ENCODE assay signal across 9 mouse cellular contexts in genomic region chr6:86471317-86471716, GRCm38 (mm10). TPM values are rescaled to one million over a fixed set of nuclear protein-coding genes. Genes with fewer than 3 reads are reported as not detected.
A peak's percentile ranks its signal among the peaks of the same experiment; 100 is the strongest.
DNase-seq lines count a peak whose midpoint lies in the region; ATAC-seq and TF ChIP-seq lines count a peak whose summit lies in the region.
"Had no signal": no experiment of that assay in that cellular context is flagged by ENCODE, and none has a peak within 500 bp of the region (broad histone marks: within the 10 kb centered on the region; RNA-seq: fewer than 3 reads in every experiment).

No protein-coding gene starts in this region.

- no peaks in the 10 kb centered on the region for H3K9me3 ChIP-seq in heart, embryonic 12.5 days (replicated peaks)
- H3K9me3 ChIP-seq in hindbrain, embryonic 11.5 days (ENCODE audit: control insufficient read depth, low read length) = no peaks in the 10 kb centered on the region
- H3K9me3 ChIP-seq in midbrain, embryonic 10.5 days (replicated peaks) = no peaks in the 10 kb centered on the region

- H3K9ac ChIP-seq in heart, embryonic 12.5 days = no peak overlapping the region; the same call in 1 of the 2 replicates
- H3K9ac ChIP-seq in hindbrain, embryonic 11.5 days (ENCODE audit: low read depth, low read length) = no peak overlapping the region; the same call in 1 of the 2 replicates

- TF ChIP-seq POLR2A in bone marrow macrophage, adult 2 months (IDR thresholded peaks at IDR 0.05; ENCODE audit: borderline replicate concordance, low read depth, low read length) = no peak

- H3K36me3 ChIP-seq in heart, embryonic 12.5 days = peaks cover 16% of the 10 kb centered on the region
- peaks cover 3% of the 10 kb centered on the region; the same call in 1 of the 2 replicates for H3K36me3 ChIP-seq in hindbrain, embryonic 11.5 days (ENCODE audit: control insufficient read depth, insufficient read depth, low read length)
- H3K36me3 ChIP-seq in midbrain, embryonic 10.5 days = peaks cover 42% of the 10 kb centered on the region

- DNase-seq in heart, postnatal 14 days = no peak
- no peak for DNase-seq in hindbrain, embryonic 11.5 days (ENCODE audit: low spot score)
- DNase-seq in midbrain, embryonic 10.5 days (ENCODE audit: low spot score) = no peak
- no peak for DNase-seq in c-Kit-positive CD71-positive TER-119-positive erythroid progenitor cells, embryonic 14.5 days (ENCODE audit: low spot score)
- DNase-seq in frontal cortex, postnatal 10 days (ENCODE audit: low spot score in 2 of 2) = no peak
- DNase-seq in adipocyte (ENCODE audit: low spot score) = no peak

- TF ChIP-seq CTCF in bone marrow macrophage, adult 2 months (IDR thresholded peaks at IDR 0.05; ENCODE audit: low read depth, low read length) = no peak

- H3K27ac ChIP-seq in heart, embryonic 12.5 days (ENCODE audit: poor library complexity, severe bottlenecking) = peak overlapping the region; percentile 81
- H3K27ac ChIP-seq in bone marrow macrophage, adult 2 months (ENCODE audit: insufficient read depth, low read depth, low read length) = peak overlapping the region; percentile 77
- H3K27ac ChIP-seq in hindbrain, embryonic 11.5 days (ENCODE audit: low read depth, low read length) = no peak overlapping the region; the same call in 1 of the 2 replicates
- peak overlapping the region; percentile 93 for H3K27ac ChIP-seq in midbrain, embryonic 10.5 days (replicated peaks)

- H3K4me2 ChIP-seq in heart, embryonic 12.5 days = peak overlapping the region; percentile 62
- peak overlapping the region; percentile 68; the same call in 1 of the 2 replicates for H3K4me2 ChIP-seq in hindbrain, embryonic 11.5 days (replicated peaks; ENCODE audit: low read depth, low read length)

- H3K4me3 ChIP-seq in heart, embryonic 12.5 days = no peak overlapping the region
- H3K4me3 ChIP-seq in bone marrow macrophage, adult 2 months (ENCODE audit: insufficient read depth, low read length) = peak overlapping the region; percentile 62; the same call in 1 of the 2 replicates
- peak overlapping the region; percentile 34; the same call in 1 of the 2 replicates for H3K4me3 ChIP-seq in hindbrain, embryonic 11.5 days (ENCODE audit: low read depth, low read length)
- H3K4me3 ChIP-seq in midbrain, embryonic 10.5 days = peak overlapping the region; percentile 52

- intact Hi-C loops in heart, postnatal 14 days (cut with DNase I) = loop anchor here (5.0 kb wide), 1 partner anchor 196 kb away; the partner anchor contains the start of gene Mxd1

- peaks cover 29% of the 10 kb centered on the region for H3K4me1 ChIP-seq in heart, embryonic 12.5 days (replicated peaks)
- H3K4me1 ChIP-seq in bone marrow macrophage, adult 2 months (ENCODE audit: control insufficient read depth, insufficient read depth, low read length) = peaks cover 16% of the 10 kb centered on the region
- H3K4me1 ChIP-seq in hindbrain, embryonic 11.5 days (replicated peaks; ENCODE audit: control insufficient read depth, insufficient read depth, low read length) = no peaks in the 10 kb centered on the region; the same call in 1 of the 2 replicates
- peaks cover 24% of the 10 kb centered on the region for H3K4me1 ChIP-seq in midbrain, embryonic 10.5 days

- WGBS in heart, embryonic 12.5 days = 84% methylated on average over 3 of the region's 3 CpGs
- WGBS in hindbrain, embryonic 11.5 days = 97% methylated on average over 3 of the region's 3 CpGs
- 83% methylated on average over 3 of the region's 3 CpGs for WGBS in midbrain, embryonic 10.5 days

- H3K27me3 ChIP-seq in heart, embryonic 12.5 days (replicated peaks) = no peaks in the 10 kb centered on the region
- no peaks in the 10 kb centered on the region for H3K27me3 ChIP-seq in hindbrain, embryonic 11.5 days (ENCODE audit: control insufficient read depth, insufficient read depth, low read length)
- no peaks in the 10 kb centered on the region for H3K27me3 ChIP-seq in midbrain, embryonic 10.5 days (ENCODE audit: low read depth, poor library complexity, severe bottlenecking)

- ATAC-seq in heart, embryonic 12.5 days (ENCODE audit: insufficient number of reproducible peaks, low FRiP score) = no peak
- peak; percentile 16 for ATAC-seq in hindbrain, embryonic 11.5 days (ENCODE audit: low FRiP score)

RNA-seq across cellular contexts. Expression of gene C87436, which starts 33.1 kb away (rescaled TPM):
- 16.2 and 18.0 TPM in 2 replicates for polyA plus RNA-seq in heart, embryonic 12.5 days (2016; fragmentation: Nextera tagmentation; extraction: Ambion mirVana)
- total RNA-seq in heart, postnatal 14 days (2021) = 10 to 100 TPM; 11.4 to 12.4 TPM
- 16.6 and 20.3 TPM in 2 replicates for polyA plus RNA-seq in bone marrow macrophage, adult 2 months (2012; ENCODE audit: insufficient read depth, insufficient read length, missing spikeins)
- 24.4 and 25.6 TPM in 2 replicates for polyA plus RNA-seq in hindbrain, embryonic 11.5 days (2014; fragmentation: Nextera tagmentation; extraction: Ambion mirVana)
- 22.8 and 24.8 TPM in 2 replicates for polyA plus RNA-seq in midbrain, embryonic 10.5 days (2016; fragmentation: Nextera tagmentation; extraction: Ambion mirVana)

RNA-seq across cellular contexts. Expression of gene Gm44790, which starts 44.9 kb away (rescaled TPM):
- 0.45 TPM in 1 of 2 replicates, not detected in the other for polyA plus RNA-seq in heart, embryonic 12.5 days (2016; fragmentation: Nextera tagmentation; extraction: Ambion mirVana)
- not detected for total RNA-seq in heart, postnatal 14 days (2021)
- polyA plus RNA-seq in bone marrow macrophage, adult 2 months (2012; ENCODE audit: insufficient read depth, insufficient read length, missing spikeins) = not detected in 2 replicates
- not detected in 2 replicates for polyA plus RNA-seq in hindbrain, embryonic 11.5 days (2014; fragmentation: Nextera tagmentation; extraction: Ambion mirVana)
- 0.63 and 0.89 TPM in 2 replicates for polyA plus RNA-seq in midbrain, embryonic 10.5 days (2016; fragmentation: Nextera tagmentation; extraction: Ambion mirVana)
- polyA plus RNA-seq: CD4-positive, CD25-positive, alpha-beta regulatory T cell, adult 4 months had no signal

RNA-seq across cellular contexts. Expression of gene Pcbp1, which starts 54.8 kb away (rescaled TPM):
- 415 and 416 TPM in 2 replicates for polyA plus RNA-seq in heart, embryonic 12.5 days (2016; fragmentation: Nextera tagmentation; extraction: Ambion mirVana)
- 100 to 1,000 TPM; 168 to 179 TPM for total RNA-seq in heart, postnatal 14 days (2021)
- polyA plus RNA-seq in bone marrow macrophage, adult 2 months (2012; ENCODE audit: insufficient read depth, insufficient read length, missing spikeins) = 177 and 185 TPM in 2 replicates
- polyA plus RNA-seq in hindbrain, embryonic 11.5 days (2014; fragmentation: Nextera tagmentation; extraction: Ambion mirVana) = 382 and 432 TPM in 2 replicates
- 321 and 408 TPM in 2 replicates for polyA plus RNA-seq in midbrain, embryonic 10.5 days (2016; fragmentation: Nextera tagmentation; extraction: Ambion mirVana)
